In genomic region chr7:45710477-45711191, GRCm38 (mm10) we compare ENCODE assay signal across 12 mouse cellular contexts. TPM values are rescaled to one million over a fixed set of nuclear protein-coding genes. Genes with fewer than 3 reads are reported as not detected.
DNase-seq lines count a peak whose midpoint lies in the region; ATAC-seq and TF ChIP-seq lines count a peak whose summit lies in the region.
"Had no signal": no experiment of that assay in that cellular context is flagged by ENCODE, and none has a peak within 500 bp of the region (broad histone marks: within the 10 kb centered on the region; RNA-seq: fewer than 3 reads in every experiment).

No protein-coding gene starts in this region.

- 0 out of 2 replicates have a peak overlapping the region, but pooled peaks have one; percentile 69 for H3K27ac ChIP-seq in hindbrain, embryonic 12.5 days
- H3K27ac ChIP-seq in hindbrain, embryonic 10.5 days = no peak overlapping the region
- H3K27ac ChIP-seq: liver, embryonic 12.5 days; macrophage had no signal

- WGBS in hindbrain, embryonic 12.5 days = 94% methylated on average over 20 of the region's 20 CpGs
- 95% methylated on average over 20 of the region's 20 CpGs for WGBS in hindbrain, embryonic 10.5 days
- WGBS in lung, adult 2 months = 92% methylated on average over 20 of the region's 20 CpGs

- no peak for ATAC-seq in hindbrain, embryonic 12.5 days (ENCODE audit: low FRiP score)
- ATAC-seq: hindbrain, embryonic 16.5 days; liver, embryonic 12.5 days had no signal

- H3K36me3 ChIP-seq in hindbrain, embryonic 12.5 days = peaks cover 35% of the 10 kb centered on the region
- peaks cover 44% of the 10 kb centered on the region for H3K36me3 ChIP-seq in hindbrain, embryonic 10.5 days
- H3K36me3 ChIP-seq in myocyte (ENCODE audit: control insufficient read depth, insufficient read depth) = no peaks in the 10 kb centered on the region

- no peak overlapping the region for H3K4me2 ChIP-seq in hindbrain, embryonic 12.5 days (replicated peaks)
- H3K4me2 ChIP-seq in myocyte (ENCODE audit: low read depth) = no peak overlapping the region
- H3K4me2 ChIP-seq: liver, embryonic 12.5 days had no signal

- peak; percentile 63 for DNase-seq in cerebellum, adult 9-10 months
- no peak for DNase-seq in cerebellum, postnatal 25 days
- DNase-seq in hindbrain, embryonic 10.5 days (ENCODE audit: low spot score) = no peak
- no peak for DNase-seq in lung, adult 2 months
- no peak for DNase-seq in lung, adult 18-20 months
- no peak for DNase-seq in urinary bladder, postnatal 14 days (ENCODE audit: low spot score)
- DNase-seq: layer of hippocampus, adult 9-11 months had no signal

- H3K9ac ChIP-seq in hindbrain, embryonic 12.5 days = no peak overlapping the region
- H3K9ac ChIP-seq: liver, embryonic 12.5 days had no signal

- TF ChIP-seq POLR2A in lung, adult 2 months (IDR thresholded peaks at IDR 0.05; ENCODE audit: borderline replicate concordance, extremely low read depth, low read depth, low read length) = peak; percentile 66; the same call in 1 of the 2 replicates
- no peak for TF ChIP-seq POLR2A in myocyte (IDR thresholded peaks at IDR 0.05; ENCODE audit: insufficient read length, low read depth)

- no peaks in the 10 kb centered on the region for H3K27me3 ChIP-seq in hindbrain, embryonic 12.5 days
- H3K27me3 ChIP-seq in hindbrain, embryonic 10.5 days (ENCODE audit: insufficient read depth, poor library complexity, severe bottlenecking) = no peaks in the 10 kb centered on the region
- no peaks in the 10 kb centered on the region for H3K27me3 ChIP-seq in myocyte (ENCODE audit: control insufficient read depth, insufficient read depth, insufficient read length)
- H3K27me3 ChIP-seq: liver, embryonic 12.5 days had no signal

- no peaks in the 10 kb centered on the region for H3K9me3 ChIP-seq in hindbrain, embryonic 12.5 days (replicated peaks)
- no peaks in the 10 kb centered on the region for H3K9me3 ChIP-seq in hindbrain, embryonic 10.5 days
- H3K9me3 ChIP-seq: liver, embryonic 12.5 days had no signal

- peaks cover 61% of the 10 kb centered on the region for H3K4me1 ChIP-seq in hindbrain, embryonic 12.5 days
- peaks cover 73% of the 10 kb centered on the region for H3K4me1 ChIP-seq in hindbrain, embryonic 10.5 days (replicated peaks)
- peaks cover 27% of the 10 kb centered on the region for H3K4me1 ChIP-seq in lung, adult 2 months (ENCODE audit: control insufficient read depth, insufficient read depth, low read length)

- H3K4me3 ChIP-seq in hindbrain, embryonic 12.5 days = no peak overlapping the region
- no peak overlapping the region for H3K4me3 ChIP-seq in hindbrain, embryonic 10.5 days
- H3K4me3 ChIP-seq in lung, adult 2 months (replicated peaks; ENCODE audit: extremely low read depth, low read depth, low read length) = no peak overlapping the region
- H3K4me3 ChIP-seq in myocyte = no peak overlapping the region
- H3K4me3 ChIP-seq: liver, embryonic 12.5 days had no signal

- no peak for TF ChIP-seq CTCF in lung, adult 2 months (IDR thresholded peaks at IDR 0.05; ENCODE audit: insufficient read depth, low read length)

- H3ac ChIP-seq in myocyte (ENCODE audit: control insufficient read depth, insufficient read length) = no peak overlapping the region

- H3K79me2 ChIP-seq in myocyte (ENCODE audit: control insufficient read depth, insufficient read depth) = peaks cover 14% of the 10 kb centered on the region

TF ChIP-seq in myocyte, 11 proteins besides CTCF, POLR2A, EP300 and RAD21:
- TF ChIP-seq REST (IDR thresholded peaks at IDR 0.05; ENCODE audit: insufficient read depth, insufficient read length) = no peak
- TF ChIP-seq POLR2AphosphoS2 (IDR thresholded peaks at IDR 0.05; ENCODE audit: insufficient read length, low read depth) = peak; percentile 92

RNA-seq across cellular contexts. Expression of gene Rpl18, which starts 4.6 kb away (rescaled TPM):
- polyA plus RNA-seq in hindbrain, embryonic 12.5 days (2016; fragmentation: Nextera tagmentation; extraction: Ambion mirVana) = 607 and 682 TPM in 2 replicates
- 1,010 and 1,126 TPM in 2 replicates for polyA plus RNA-seq in hindbrain, embryonic 10.5 days (2016; fragmentation: Nextera tagmentation; extraction: Ambion mirVana)
- polyA plus RNA-seq in lung, adult 2 months (2012; rRNA removed) = 1,119 and 1,194 TPM in 2 replicates
- 3,224 TPM for polyA plus RNA-seq in myocyte (2012; fragmentation: generic; extraction: Trizol)

RNA-seq across cellular contexts. Expression of gene Dbp, which starts 5.7 kb away (rescaled TPM):
- polyA plus RNA-seq in hindbrain, embryonic 12.5 days (2016; fragmentation: Nextera tagmentation; extraction: Ambion mirVana) = 4.2 and 5.3 TPM in 2 replicates
- 3.0 and 3.4 TPM in 2 replicates for polyA plus RNA-seq in hindbrain, embryonic 10.5 days (2016; fragmentation: Nextera tagmentation; extraction: Ambion mirVana)
- 43.1 and 133 TPM in 2 replicates for polyA plus RNA-seq in lung, adult 2 months (2012; rRNA removed)
- 26.2 TPM for polyA plus RNA-seq in myocyte (2012; fragmentation: generic; extraction: Trizol)

RNA-seq across cellular contexts. Expression of gene Sphk2, which starts 7.2 kb away (rescaled TPM):
- 28.7 and 30.3 TPM in 2 replicates for polyA plus RNA-seq in hindbrain, embryonic 12.5 days (2016; fragmentation: Nextera tagmentation; extraction: Ambion mirVana)
- 33.6 and 35.5 TPM in 2 replicates for polyA plus RNA-seq in hindbrain, embryonic 10.5 days (2016; fragmentation: Nextera tagmentation; extraction: Ambion mirVana)
- polyA plus RNA-seq in lung, adult 2 months (2012; rRNA removed) = 59.7 and 62.4 TPM in 2 replicates
- polyA plus RNA-seq in myocyte (2012; fragmentation: generic; extraction: Trizol) = 22.8 TPM

RNA-seq across cellular contexts. Expression of gene Fam83e, which starts 10.4 kb away (rescaled TPM):
- 0.89 and 1.0 TPM in 2 replicates for polyA plus RNA-seq in hindbrain, embryonic 12.5 days (2016; fragmentation: Nextera tagmentation; extraction: Ambion mirVana)
- polyA plus RNA-seq in hindbrain, embryonic 10.5 days (2016; fragmentation: Nextera tagmentation; extraction: Ambion mirVana) = 1.6 and 1.8 TPM in 2 replicates
- 12.2 and 15.0 TPM in 2 replicates for polyA plus RNA-seq in lung, adult 2 months (2012; rRNA removed)
- 0.18 TPM for polyA plus RNA-seq in myocyte (2012; fragmentation: generic; extraction: Trizol)
- polyA plus RNA-seq: macrophage had no signal

RNA-seq across cellular contexts. Expression of gene Car11, which starts 11.0 kb away (rescaled TPM):
- polyA plus RNA-seq in hindbrain, embryonic 12.5 days (2016; fragmentation: Nextera tagmentation; extraction: Ambion mirVana) = 21.2 and 25.5 TPM in 2 replicates
- 8.3 and 13.0 TPM in 2 replicates for polyA plus RNA-seq in hindbrain, embryonic 10.5 days (2016; fragmentation: Nextera tagmentation; extraction: Ambion mirVana)
- polyA plus RNA-seq in lung, adult 2 months (2012; rRNA removed) = 5.1 and 6.2 TPM in 2 replicates
- 3.6 TPM for polyA plus RNA-seq in myocyte (2012; fragmentation: generic; extraction: Trizol)
